ENCODE assay signal across 20 mouse cellular contexts in genomic region chr3:122682352-122682751, GRCm38 (mm10).
"Had no signal": no experiment of that assay in that cellular context is flagged by ENCODE, and none has a peak within 500 bp of the region (broad histone marks: within the 10 kb centered on the region; RNA-seq: fewer than 3 reads in every experiment).

No protein-coding gene starts in this region.

- H3K4me1 ChIP-seq: liver, embryonic 12.5 days; midbrain, embryonic 10.5 days; midbrain, embryonic 12.5 days; neural tube, embryonic 13.5 days; neural tube, embryonic 15.5 days had no signal

- ATAC-seq: liver, embryonic 12.5 days; lung, postnatal 0 days; midbrain, embryonic 16.5 days had no signal

- H3K4me2 ChIP-seq: liver, embryonic 12.5 days; midbrain, embryonic 12.5 days; neural tube, embryonic 13.5 days; neural tube, embryonic 15.5 days had no signal

- H3K27ac ChIP-seq: liver, embryonic 12.5 days; liver, embryonic 14.5 days; midbrain, embryonic 10.5 days; midbrain, embryonic 12.5 days; neural tube, embryonic 13.5 days; neural tube, embryonic 15.5 days had no signal

- H3K9ac ChIP-seq: liver, embryonic 12.5 days; liver, embryonic 14.5 days; midbrain, embryonic 12.5 days; neural tube, embryonic 13.5 days; neural tube, embryonic 15.5 days had no signal

- H3K9me3 ChIP-seq: liver, embryonic 12.5 days; midbrain, embryonic 12.5 days; neural tube, embryonic 15.5 days had no signal

- H3K36me3 ChIP-seq: liver, embryonic 12.5 days; midbrain, embryonic 10.5 days; midbrain, embryonic 12.5 days; neural tube, embryonic 13.5 days; neural tube, embryonic 15.5 days had no signal

- H3K27me3 ChIP-seq: liver, embryonic 12.5 days; midbrain, embryonic 12.5 days; neural tube, embryonic 13.5 days; neural tube, embryonic 15.5 days had no signal

- DNase-seq: lung, adult 18-20 months; lung, postnatal 36 days; midbrain, embryonic 14.5 days; retina, postnatal 1 day; right cerebral cortex, adult 18-20 months; right cerebral cortex, postnatal 25 days; right cerebral cortex, postnatal 4 days; spleen, adult 18-20 months; thymus, adult 18-20 months; thymus, postnatal 14 days; thymus, postnatal 36 days had no signal

- H3K4me3 ChIP-seq: liver, embryonic 12.5 days; midbrain, embryonic 10.5 days; midbrain, embryonic 12.5 days; myocyte; neural tube, embryonic 13.5 days; neural tube, embryonic 15.5 days had no signal
